Mouse (Mus musculus) retina, postnatal 1 day (tissue): ENCODE measurements around the gene Nsg2.
A peak's percentile ranks its signal among the peaks of the same experiment; 100 is the strongest.

Experiments
- DNase-seq: peaks from one replicate; pipeline ENCODE4 v3.0.0-alpha.2; 2012

Gene Nsg2

DNA sequence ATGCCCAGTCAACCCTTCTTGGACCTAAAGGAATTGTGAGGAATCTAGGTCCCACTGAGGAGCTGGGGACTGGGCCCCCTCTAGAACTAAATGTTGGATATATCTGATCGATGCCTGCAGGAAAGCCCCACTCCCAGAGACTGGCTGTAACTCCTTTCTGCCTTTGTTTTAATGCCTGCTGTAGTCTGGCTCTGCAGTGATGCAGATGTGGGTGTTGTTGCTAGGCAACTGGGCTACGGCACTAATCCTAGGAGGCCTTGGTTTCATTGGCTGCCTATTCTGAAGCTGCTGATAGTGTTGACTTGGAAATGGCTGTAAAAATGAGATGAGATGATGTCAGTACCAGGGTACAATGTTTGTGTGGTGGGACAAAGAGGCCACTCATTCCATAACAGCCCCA, 87.1 kb downstream of the Nsg2 start:
- DNase-seq: peak; percentile 77

DNA sequence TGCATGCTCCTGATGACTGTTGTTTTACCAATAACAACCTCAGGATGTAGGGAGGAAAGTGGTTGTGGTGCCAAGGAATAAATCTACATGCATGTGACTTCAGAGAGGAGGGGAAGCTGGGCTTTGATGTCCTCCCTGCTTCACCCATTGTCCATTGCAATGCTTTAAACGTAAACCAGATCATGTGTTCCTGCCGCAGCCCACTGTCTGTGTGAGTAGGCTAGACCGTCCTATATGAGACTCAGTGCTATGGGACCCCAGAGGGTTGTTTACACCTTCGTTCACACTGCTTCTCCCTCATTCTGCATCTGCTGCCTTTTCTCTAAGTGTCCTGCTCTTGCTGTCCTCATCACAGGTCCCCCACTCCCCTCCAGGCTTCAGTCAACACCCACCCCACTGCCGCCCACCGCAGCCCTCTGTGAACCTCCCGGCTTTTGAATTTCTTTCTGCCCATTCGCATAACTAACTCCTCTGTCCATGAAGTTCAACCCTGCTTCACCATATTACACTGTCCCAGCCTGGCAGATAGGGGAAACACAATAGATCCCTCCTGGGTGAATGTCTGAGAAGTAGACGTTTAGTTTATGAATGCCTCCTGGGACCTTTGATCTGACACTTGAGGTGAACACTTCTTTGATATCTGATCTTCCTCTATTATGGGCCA, 87.6 kb downstream of the Nsg2 start:
- DNase-seq: no peak

DNA sequence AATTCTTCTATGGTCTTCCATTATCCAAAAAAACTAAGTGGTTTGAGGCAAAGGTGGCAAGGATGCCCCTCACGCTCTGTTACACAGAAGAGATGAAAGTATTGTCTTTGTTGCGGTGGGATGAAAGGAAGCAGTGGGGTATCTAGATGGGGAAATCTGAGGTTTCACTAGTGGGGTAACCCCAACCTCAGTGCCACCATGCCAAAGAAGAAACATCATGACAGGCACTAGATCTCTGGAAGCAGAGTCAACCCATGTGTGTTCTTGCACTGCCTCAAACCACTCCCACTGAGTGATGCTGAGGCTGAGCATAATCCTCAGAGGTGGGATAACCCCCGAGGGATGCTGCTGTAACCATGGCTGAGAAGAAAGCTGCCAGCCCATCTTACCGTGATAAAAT, 95.5 kb downstream of the Nsg2 start:
- DNase-seq: no peak

DNA sequence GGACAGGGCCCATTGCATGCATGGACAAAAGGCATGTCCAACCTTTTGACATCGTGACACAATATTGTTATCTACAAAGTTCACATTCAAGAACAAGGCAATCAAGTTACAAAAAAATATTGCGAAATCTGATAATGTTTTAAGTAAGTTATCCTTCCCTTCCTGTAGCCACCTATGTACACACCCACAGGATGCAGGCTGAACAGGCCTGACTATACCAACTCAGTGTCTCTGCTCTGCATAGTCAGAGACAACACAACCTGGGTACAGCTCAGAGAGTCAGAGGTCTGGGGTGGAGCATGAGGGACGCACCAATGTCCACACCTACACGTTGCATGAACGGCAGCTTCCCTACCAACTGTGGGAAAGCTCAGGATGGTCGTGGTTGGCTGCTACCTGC, 96.1 kb downstream of the Nsg2 start:
- no peak for DNase-seq

DNA sequence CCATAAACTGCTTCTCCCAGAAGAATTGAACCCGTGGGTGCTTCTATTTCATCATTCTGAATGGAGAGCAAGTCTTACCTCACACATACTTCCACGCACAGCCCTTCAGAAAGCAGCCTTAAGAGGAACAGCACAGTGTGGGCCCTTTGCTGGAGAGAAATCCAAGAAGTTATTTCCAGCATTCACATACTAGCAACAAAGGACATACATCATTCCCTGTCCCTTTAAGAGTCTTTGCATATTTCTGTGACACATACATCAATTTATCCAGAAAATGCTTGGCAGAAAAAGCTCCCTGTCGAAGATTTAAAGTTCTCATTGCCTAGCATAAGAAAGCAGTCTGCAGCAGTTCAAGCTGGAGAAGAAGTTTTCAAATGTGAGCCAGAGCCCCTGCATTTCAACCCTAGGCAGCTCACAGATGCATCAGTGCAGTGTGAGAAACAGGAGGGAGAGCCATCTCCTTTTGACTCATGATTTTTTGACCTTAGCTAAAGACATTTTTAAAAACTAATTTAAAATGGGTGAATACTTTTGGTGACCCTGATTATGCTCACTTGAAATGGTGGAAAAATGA, 100.9 kb downstream of the Nsg2 start:
- no peak for DNase-seq

DNA sequence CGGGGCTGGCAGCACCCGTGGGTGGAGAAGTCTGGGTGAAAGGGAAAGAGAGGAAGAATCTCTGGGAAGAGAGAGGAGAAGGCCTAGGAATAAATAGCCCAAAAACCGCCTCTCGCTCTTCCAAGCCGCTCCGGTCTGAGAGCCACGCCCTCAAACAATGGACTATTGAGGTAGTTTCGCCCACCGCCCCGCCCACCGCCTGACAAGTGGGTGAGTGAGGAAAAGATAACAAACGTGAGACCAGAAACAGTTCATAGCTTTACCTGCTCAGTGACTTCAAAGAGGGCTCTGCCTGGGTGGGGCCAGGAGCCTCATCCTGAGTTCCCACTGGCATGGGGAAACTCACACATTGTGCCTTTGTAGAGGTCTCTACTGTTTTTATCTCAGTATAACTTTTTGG, 102.7 kb downstream of the Nsg2 start:
- DNase-seq: peak; percentile 23

DNA sequence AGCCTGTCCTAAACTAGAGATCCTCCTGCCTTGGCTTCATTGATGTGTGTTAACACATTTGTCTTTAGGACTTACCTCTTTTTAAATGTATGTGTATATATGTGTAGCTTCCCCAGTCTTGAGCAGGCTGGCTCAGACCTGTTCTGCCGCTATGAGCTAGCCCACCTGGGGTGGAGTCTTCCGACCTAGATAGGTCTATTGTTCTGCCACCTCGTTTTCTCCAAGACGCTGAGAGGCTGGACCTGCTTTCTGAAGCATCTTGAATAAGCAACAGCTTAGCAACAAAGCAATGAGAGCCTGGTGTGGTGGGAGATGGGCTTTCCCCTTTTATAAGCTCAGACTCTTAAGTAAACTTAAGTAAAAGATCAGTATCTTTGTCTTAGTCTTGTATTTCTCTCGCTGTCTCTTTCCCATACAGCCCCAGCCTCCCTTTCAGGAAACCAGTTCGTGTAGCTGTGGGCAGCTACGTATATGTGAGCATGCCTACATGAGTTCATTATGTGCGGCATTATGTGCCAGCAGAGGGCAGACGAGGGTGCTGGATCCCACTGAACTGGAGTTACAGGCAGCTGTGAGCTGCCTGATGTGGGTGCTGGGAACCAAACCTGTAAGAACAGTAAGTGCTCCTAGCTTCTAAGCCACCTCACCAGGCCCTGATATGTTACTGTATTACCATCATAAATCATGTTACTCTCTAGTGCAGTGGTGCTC, 104.3 kb downstream of the Nsg2 start:
- no peak for DNase-seq

DNA sequence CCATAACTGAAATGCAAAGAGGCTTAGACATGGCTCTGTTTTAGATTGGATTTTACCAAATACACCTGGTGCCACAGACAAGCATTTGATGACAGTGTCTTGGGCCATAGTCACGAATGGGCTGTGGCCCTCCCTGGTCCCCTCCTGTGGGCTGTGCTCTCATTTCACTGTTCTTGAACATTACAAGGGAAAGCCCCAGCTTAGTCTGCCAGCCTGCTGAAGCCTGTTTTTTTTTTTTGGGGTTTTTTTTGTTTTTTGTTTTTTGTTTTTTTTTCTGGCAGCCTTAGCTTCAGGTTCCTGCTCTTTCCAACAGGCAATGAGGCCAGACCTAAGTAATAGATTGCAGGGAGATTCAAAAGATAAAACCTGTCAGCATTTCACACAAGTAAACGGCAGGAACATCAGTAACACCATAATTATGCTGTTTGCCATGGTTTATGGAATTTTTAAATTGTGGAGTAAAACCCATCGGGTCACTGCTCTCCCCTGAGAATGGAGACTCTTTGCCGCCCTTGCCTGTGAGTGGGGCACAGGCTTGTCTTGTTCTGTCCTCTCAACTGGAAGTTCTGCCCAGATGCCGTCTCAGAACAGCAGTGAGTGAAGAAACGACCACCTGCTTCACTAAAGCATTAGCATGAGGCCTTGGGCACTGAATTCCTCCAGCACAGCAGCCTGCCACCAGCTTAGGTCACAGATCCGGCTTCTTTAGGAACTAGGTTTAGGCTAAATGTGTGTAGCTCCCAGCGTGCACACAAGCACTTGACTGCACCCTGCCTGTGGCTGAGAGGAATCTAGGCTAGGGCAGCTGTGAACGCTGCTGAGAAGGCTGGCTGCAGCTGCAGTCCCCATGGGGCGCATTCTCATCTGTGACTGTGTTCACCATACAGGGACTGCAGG, 105.7 kb downstream of the Nsg2 start:
- peak; percentile 66 for DNase-seq

DNA sequence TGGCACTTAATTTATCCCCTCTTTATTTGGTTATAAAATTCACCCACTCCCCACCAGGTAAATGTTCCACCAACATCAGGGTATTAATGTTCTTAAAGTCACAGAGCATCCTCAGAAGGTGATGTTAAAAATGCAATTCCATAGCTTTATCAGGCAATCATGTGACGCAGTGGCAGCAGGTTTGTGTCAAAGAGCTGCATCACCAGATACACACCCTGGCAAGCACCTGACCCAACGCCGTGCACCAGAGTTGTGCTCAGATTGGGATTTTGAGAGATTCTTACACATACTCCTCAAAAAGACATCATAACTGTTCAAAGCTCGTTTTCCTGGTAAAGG, 106.4 kb downstream of the Nsg2 start:
- DNase-seq: no peak

DNA sequence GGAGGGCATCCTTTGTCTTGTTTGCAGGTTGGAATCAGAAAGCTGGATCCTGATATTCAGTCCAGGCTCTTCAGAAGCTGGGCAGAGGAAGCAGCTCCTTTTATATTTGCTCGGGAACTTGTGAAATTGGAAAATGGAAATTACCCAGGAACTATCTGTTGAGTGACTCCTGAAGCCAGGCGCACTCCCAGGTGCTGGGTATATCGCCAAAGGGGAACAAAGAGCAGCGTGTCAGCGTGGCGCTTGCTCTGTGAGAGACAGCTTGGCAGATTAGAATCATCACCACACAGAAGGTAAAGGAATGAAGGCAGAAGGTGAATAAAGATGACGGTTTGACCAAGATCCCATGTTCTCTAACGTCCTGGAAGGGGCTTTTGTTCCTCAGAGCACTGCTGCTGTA, 108.2 kb downstream of the Nsg2 start:
- DNase-seq: no peak
